Mouse (Mus musculus) embryonic fibroblast, embryonic 13.5 days (primary cell): ENCODE measurements around the gene Msrb2.
A peak's percentile ranks its signal among the peaks of the same experiment; 100 is the strongest.

Source experiments
- CTCF ChIP-seq: IDR thresholded peaks from 2 replicates; pipeline ENCODE4 v1.5.1; 2011; ENCODE audit warnings: mild to moderate bottlenecking, control low read depth, low read length, moderate library complexity, borderline replicate concordance; ENCODE audit not compliant: insufficient read depth
- POLR2A ChIP-seq: IDR thresholded peaks from 2 replicates; pipeline ENCODE4 v1.6.1; 2011; ENCODE audit warnings: low read depth, mild to moderate bottlenecking, control low read depth, low read length, moderate library complexity

DNA sequence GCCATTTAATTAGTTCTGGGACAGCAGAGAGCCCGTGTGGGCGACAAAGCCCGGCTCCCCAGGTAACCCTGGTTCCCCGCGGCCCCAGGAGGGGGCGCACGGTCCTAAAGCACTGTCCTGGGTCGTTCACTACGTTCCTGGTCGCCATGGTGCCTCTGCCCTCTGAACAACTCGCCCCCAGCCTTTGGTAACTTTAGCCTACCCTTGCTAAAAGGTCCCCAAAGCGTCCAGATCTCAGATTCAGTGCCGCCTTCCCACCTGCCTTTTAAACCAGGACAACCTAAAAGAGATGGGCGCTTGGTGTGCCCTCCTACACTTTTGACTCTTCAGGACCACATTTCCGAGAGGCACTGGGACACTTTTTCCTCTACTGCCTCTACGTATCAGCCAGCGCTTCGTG is 59.9 kb downstream of the Msrb2 start:
- TF ChIP-seq CTCF (0 out of 2 replicates have a peak, but pooled peaks have one; percentile 10), POLR2A (no peak)
